Mouse (Mus musculus) frontal cortex, postnatal 36 days (tissue): ENCODE measurements at regions not wholly inside any gene's neighbourhood (a gene's known extent, or its start where the extent isn't known, plus 50 kb on each side); places are given as distances from the start of the nearest gene placed in this dataset.

Experiments
- DNase-seq, 2 experiments: peaks; one replicate each; pipeline ENCODE4 v3.0.0; 2022; ENCODE audit warnings: low spot score in 2 of 2

GRCm38 (mm10) chr8:5601116-5601515 lies 496.0 kb upstream of the Slc10a2 start:
- no peak for DNase-seq

GRCm38 (mm10) chr8:5591571-5591970 lies 486.4 kb upstream of the Slc10a2 start:
- peak in 1 of 2 experiments; percentile 4 for DNase-seq
